Mouse (Mus musculus) subcutaneous adipose tissue, adult 2 months (tissue): ENCODE results near the gene Rgsl1. TPM values are rescaled to one million over a fixed set of nuclear protein-coding genes. Genes with fewer than 3 reads are reported as not detected.

ENCODE experiments used
- polyA plus RNA-seq: library from polyadenylated mRNA; depleted of rRNA; stranded (reverse); fragments of >200 nt; gene quantifications from 2 replicates; pipeline ENCODE4 v1.2.3, GENCODE M21; 2012; ENCODE audit warnings: low replicate concordance; rRNA removed

Gene Rgsl1
- polyA plus RNA-seq, result 0.33 and 1.2 TPM in 2 replicates

GRCm38 (mm10) chr1:153844042-153844441 is at the start of gene Rgsl1:
Rgsl1 (minus strand) TSS chr1:153844142.

GRCm38 (mm10) chr1:153891442-153891841 is 47.5 kb upstream of the Rgsl1 start, which contains the start of gene Teddm1a:
Teddm1a (plus strand) TSS chr1:153891742.

GRCm38 (mm10) chr1:153874045-153874444 is 30.1 kb upstream of the Rgsl1 start, which contains the start of gene Teddm1b:
Teddm1b (plus strand) TSS chr1:153874345.

GRCm38 (mm10) chr1:153749211-153749801 is 94.6 kb downstream of the Rgsl1 start, which contains the start of gene Rnasel:
Rnasel (plus strand) TSS chr1:153749426.

GRCm38 (mm10) chr1:153740145-153740544 is 103.8 kb downstream of the Rgsl1 start, which contains the start of gene Rgs16:
Rgs16 (plus strand) TSS chr1:153740349.

Other genes starting within 250 kb of the Rgsl1 start
- 0.01 and 0.03 TPM in 2 replicates for gene Rgs8, start 191.1 kb downstream of the Rgsl1 start, polyA plus RNA-seq
- gene Rgs16, start 103.8 kb downstream of the Rgsl1 start, polyA plus RNA-seq, result 2.0 and 5.3 TPM in 2 replicates
- gene Rnasel, start 94.7 kb downstream of the Rgsl1 start, polyA plus RNA-seq, result 10.7 and 13.3 TPM in 2 replicates
- gene Teddm1b, start 30.2 kb upstream of the Rgsl1 start, polyA plus RNA-seq, result 0.04 and 0.28 TPM in 2 replicates
- gene Teddm1a, start 47.6 kb upstream of the Rgsl1 start, polyA plus RNA-seq, result 0.32 and 1.1 TPM in 2 replicates
- gene Glul, start 55.8 kb upstream of the Rgsl1 start, polyA plus RNA-seq, result 927 and 1,223 TPM in 2 replicates
- 1.1 and 2.0 TPM in 2 replicates for gene Teddm2, start 56.1 kb upstream of the Rgsl1 start, polyA plus RNA-seq